In the genomic region with DNA sequence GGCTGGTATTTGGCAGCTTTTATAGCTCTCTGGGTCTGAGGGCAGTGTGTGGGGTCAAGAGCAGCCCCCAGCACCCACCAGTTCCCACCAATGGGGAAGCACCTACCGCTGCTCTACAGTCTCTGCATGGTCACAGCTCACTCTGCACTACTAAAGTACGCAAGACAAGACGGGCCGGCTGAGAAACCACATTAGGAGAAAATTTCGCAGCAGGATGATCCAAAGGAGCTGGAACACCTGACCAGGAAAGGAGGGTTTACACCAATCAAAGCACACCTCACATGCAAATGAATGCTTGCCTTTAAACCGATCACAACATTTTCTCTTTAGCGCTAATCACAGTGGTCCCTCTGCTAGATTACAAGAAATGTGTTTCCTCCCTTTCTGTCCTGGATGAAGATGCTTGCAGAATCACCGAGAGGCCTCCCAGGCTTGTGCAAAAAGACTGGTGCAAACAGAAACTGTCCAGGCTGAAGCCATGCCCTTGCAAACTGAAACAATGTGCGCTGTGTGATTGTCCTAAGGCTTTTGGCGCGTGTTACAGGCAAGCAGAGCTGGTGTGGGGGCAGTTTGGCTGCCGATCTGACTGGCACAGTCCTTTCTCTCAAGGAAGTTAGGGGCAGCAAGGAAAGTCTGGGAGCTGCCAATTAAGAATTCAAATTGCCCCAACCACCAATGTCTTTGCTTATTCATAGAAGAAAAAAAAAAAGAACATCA, we compare ENCODE assay signal across 8 mouse cellular contexts. TPM values are rescaled to one million over a fixed set of nuclear protein-coding genes. Genes with fewer than 3 reads are reported as not detected.
A peak's percentile ranks its signal among the peaks of the same experiment; 100 is the strongest.
DNase-seq lines count a peak whose midpoint lies in the region; ATAC-seq lines count a peak whose summit lies in the region.
"Had no signal": no experiment of that assay in that cellular context is flagged by ENCODE, and none has a peak within 500 bp of the region (broad histone marks: within the 10 kb centered on the region; RNA-seq: fewer than 3 reads in every experiment).

No protein-coding gene starts in this region.

- ATAC-seq in embryonic facial prominence, embryonic 11.5 days (replicated peaks; ENCODE audit: insufficient number of reproducible peaks, low FRiP score, low TSS enrichment, low read depth), result no peak
- no peak for ATAC-seq in midbrain, embryonic 12.5 days (ENCODE audit: low FRiP score, low read depth)

- H3K4me2 ChIP-seq in embryonic facial prominence, embryonic 11.5 days (ENCODE audit: low read depth, low read length), result peak overlapping the region; percentile 14
- H3K4me2 ChIP-seq in midbrain, embryonic 12.5 days (replicated peaks), result peak overlapping the region; percentile 39

- no peak overlapping the region for H3K27ac ChIP-seq in embryonic facial prominence, embryonic 11.5 days (replicated peaks; ENCODE audit: low read depth, low read length)
- H3K27ac ChIP-seq in hindbrain, embryonic 10.5 days, result peak overlapping the region; percentile 57; the same call in 1 of the 2 replicates
- H3K27ac ChIP-seq in midbrain, embryonic 12.5 days (replicated peaks), result no peak overlapping the region

- peaks cover 13% of the 10 kb centered on the region for H3K27me3 ChIP-seq in embryonic facial prominence, embryonic 11.5 days (ENCODE audit: control insufficient read depth, insufficient read depth, low read length)
- peaks cover 44% of the 10 kb centered on the region for H3K27me3 ChIP-seq in hindbrain, embryonic 10.5 days (ENCODE audit: insufficient read depth, poor library complexity, severe bottlenecking)
- peaks cover 53% of the 10 kb centered on the region for H3K27me3 ChIP-seq in midbrain, embryonic 12.5 days

- WGBS in embryonic facial prominence, embryonic 11.5 days, result 11% methylated on average over 12 of the region's 12 CpGs
- 11% methylated on average over 12 of the region's 12 CpGs for WGBS in hindbrain, embryonic 10.5 days
- WGBS in midbrain, embryonic 12.5 days, result 10% methylated on average over 12 of the region's 12 CpGs

- H3K9me3 ChIP-seq in embryonic facial prominence, embryonic 11.5 days (replicated peaks; ENCODE audit: control insufficient read depth, low read length), result no peaks in the 10 kb centered on the region
- no peaks in the 10 kb centered on the region for H3K9me3 ChIP-seq in hindbrain, embryonic 10.5 days
- no peaks in the 10 kb centered on the region for H3K9me3 ChIP-seq in midbrain, embryonic 12.5 days

- H3K4me1 ChIP-seq in embryonic facial prominence, embryonic 11.5 days (ENCODE audit: control insufficient read depth, insufficient read depth, low read length), result no peaks in the 10 kb centered on the region
- peaks cover 39% of the 10 kb centered on the region for H3K4me1 ChIP-seq in hindbrain, embryonic 10.5 days (replicated peaks)
- H3K4me1 ChIP-seq in midbrain, embryonic 12.5 days, result 0 out of 2 replicates have a peak, but pooled peaks cover 19% of the 10 kb centered on the region

- 0 out of 2 replicates have a peak overlapping the region, but pooled peaks have one; percentile 0 for H3K9ac ChIP-seq in embryonic facial prominence, embryonic 11.5 days (replicated peaks; ENCODE audit: low read length)
- no peak overlapping the region for H3K9ac ChIP-seq in midbrain, embryonic 12.5 days (replicated peaks)

- H3K4me3 ChIP-seq in embryonic facial prominence, embryonic 11.5 days (ENCODE audit: low read depth, low read length), result 0 out of 2 replicates have a peak overlapping the region, but pooled peaks have one; percentile 5
- H3K4me3 ChIP-seq in hindbrain, embryonic 10.5 days, result peak overlapping the region; percentile 43
- H3K4me3 ChIP-seq in midbrain, embryonic 12.5 days, result no peak overlapping the region

- peak; percentile 1 for DNase-seq in left cerebral cortex, adult 11 months (ENCODE audit: low spot score)
- DNase-seq in left cerebral cortex, adult 18-20 months (ENCODE audit: low spot score in 2 of 2), result no peak
- no peak for DNase-seq in embryonic facial prominence, embryonic 11.5 days (ENCODE audit: low spot score)
- peak; percentile 24 for DNase-seq in hindbrain, embryonic 10.5 days (ENCODE audit: low spot score)
- DNase-seq in right cerebral cortex, postnatal 14 days, result no peak
- DNase-seq in B cell, adult 2 months, result no peak

- no peaks in the 10 kb centered on the region for H3K36me3 ChIP-seq in embryonic facial prominence, embryonic 11.5 days (replicated peaks; ENCODE audit: control insufficient read depth, insufficient read depth, low read depth, low read length)
- H3K36me3 ChIP-seq in hindbrain, embryonic 10.5 days, result no peaks in the 10 kb centered on the region
- H3K36me3 ChIP-seq in midbrain, embryonic 12.5 days, result no peaks in the 10 kb centered on the region

RNA-seq across cellular contexts. Expression of a gene that starts 21.9 kb away (rescaled TPM):
- total RNA-seq in left cerebral cortex, adult 18-20 months (2021), result 1 to 10 TPM; 6.8 to 7.1 TPM
- 18.2 and 19.6 TPM in 2 replicates for polyA plus RNA-seq in embryonic facial prominence, embryonic 11.5 days (2014; fragmentation: Nextera tagmentation; extraction: Ambion mirVana)
- 25.3 and 27.5 TPM in 2 replicates for polyA plus RNA-seq in hindbrain, embryonic 10.5 days (2016; fragmentation: Nextera tagmentation; extraction: Ambion mirVana)
- 21.8 and 22.4 TPM in 2 replicates for polyA plus RNA-seq in midbrain, embryonic 12.5 days (2016; fragmentation: Nextera tagmentation; extraction: Ambion mirVana)

RNA-seq across cellular contexts. Expression of a gene that starts 57.1 kb away (rescaled TPM):
- 10 to 100 TPM; 27.5 to 29.7 TPM for total RNA-seq in left cerebral cortex, adult 18-20 months (2021)
- 17.1 and 19.0 TPM in 2 replicates for polyA plus RNA-seq in embryonic facial prominence, embryonic 11.5 days (2014; fragmentation: Nextera tagmentation; extraction: Ambion mirVana)
- polyA plus RNA-seq in hindbrain, embryonic 10.5 days (2016; fragmentation: Nextera tagmentation; extraction: Ambion mirVana), result 22.5 and 23.4 TPM in 2 replicates
- 24.1 and 25.9 TPM in 2 replicates for polyA plus RNA-seq in midbrain, embryonic 12.5 days (2016; fragmentation: Nextera tagmentation; extraction: Ambion mirVana)

RNA-seq across cellular contexts. Expression of a gene that starts 58.5 kb away (rescaled TPM):
- not detected for total RNA-seq in left cerebral cortex, adult 18-20 months (2021)
- polyA plus RNA-seq in embryonic facial prominence, embryonic 11.5 days (2014; fragmentation: Nextera tagmentation; extraction: Ambion mirVana), result 0.28 and 0.59 TPM in 2 replicates
- polyA plus RNA-seq in hindbrain, embryonic 10.5 days (2016; fragmentation: Nextera tagmentation; extraction: Ambion mirVana), result 0.92 and 0.94 TPM in 2 replicates
- 0.16 TPM in 1 of 2 replicates, not detected in the other for polyA plus RNA-seq in midbrain, embryonic 12.5 days (2016; fragmentation: Nextera tagmentation; extraction: Ambion mirVana)
- polyA plus RNA-seq: cortical plate, adult 2 months had no signal

Comparison
In these comparisons a context has a peak if more than half of its experiments do, and no peak if none do; other contexts are left out.
1. DNase-seq: peak in left cerebral cortex, adult 11 months (single experiment) and hindbrain, embryonic 10.5 days (single experiment); none in left cerebral cortex, adult 18-20 months (0 of 2), embryonic facial prominence, embryonic 11.5 days (single experiment), right cerebral cortex, postnatal 14 days (single experiment) and B cell, adult 2 months (0 of 2).